Mouse (Mus musculus): ENCODE data around the gene Txnrd2. TPM values are rescaled to one million over a fixed set of nuclear protein-coding genes. Genes with fewer than 3 reads are reported as not detected.

The Txnrd2 gene
- total RNA-seq, 1 experiment, result 7.9 TPM

GRCm38 (mm10) chr16:18380495-18381063 is 45.6 kb upstream of the Txnrd2 start:
- Histone ChIP-seq H3K9me3 (ENCODE audit: control insufficient read depth, insufficient read depth, low read depth, low read length) (no peaks in the 10 kb centered on the region), H3K27ac (ENCODE audit: insufficient read depth, low read depth, low read length, poor library complexity, severe bottlenecking) (no peak overlapping the region), H3K4me1 (ENCODE audit: control insufficient read depth in 2 of 2, insufficient read depth in 2 of 2, low read length in 2 of 2, poor library complexity in 1 of 2) (peaks cover 12 to 33% of the 10 kb centered on the region in 2 experiments; a peak in 3 of 4 replicates), H3K9ac (ENCODE audit: insufficient read depth, low read depth, low read length, poor library complexity, severe bottlenecking) (no peak overlapping the region), H3K36me3 (ENCODE audit: control insufficient read depth, insufficient read depth, low read length, poor library complexity, severe bottlenecking) (no peaks in the 10 kb centered on the region), H3K4me3 (ENCODE audit: insufficient read depth in 1 of 2, low read depth in 1 of 2, low read length in 2 of 2, poor library complexity in 1 of 2, severe bottlenecking in 1 of 2) (no peak overlapping the region)
- DNase-seq (ENCODE audit: low read depth, low spot score), result no peak
- TF ChIP-seq ZNF384 (IDR thresholded peaks at IDR 0.05; ENCODE audit: low read depth, low read length), result no peak
- no peak for TF ChIP-seq ZC3H11A (IDR thresholded peaks at IDR 0.05; ENCODE audit: borderline replicate concordance, low read depth, low read length)
- TF ChIP-seq CHD2 (IDR thresholded peaks at IDR 0.05; ENCODE audit: low read depth, low read length), result no peak
- TF ChIP-seq HCFC1 (IDR thresholded peaks at IDR 0.05; ENCODE audit: borderline replicate concordance, insufficient read depth, low read length), result no peak
- TF ChIP-seq MAFK (IDR thresholded peaks at IDR 0.05; ENCODE audit: insufficient read depth, low read depth, low read length), result no peak
- in situ Hi-C loops (cut with MboI; ENCODE audit: low sequenced_read_pairs in 2 of 2, unreplicated experiment in 2 of 2), result no loop called here

- Histone ChIP-seq H3K9me3 (ENCODE audit: control insufficient read depth, insufficient read depth, low read depth, low read length) (no peaks in the 10 kb centered on the region), H3K4me3 (ENCODE audit: insufficient read depth in 1 of 2, low read depth in 1 of 2, low read length in 2 of 2, poor library complexity in 1 of 2, severe bottlenecking in 1 of 2) (no peak overlapping the region), H3K4me1 (ENCODE audit: control insufficient read depth in 2 of 2, insufficient read depth in 2 of 2, low read length in 2 of 2, poor library complexity in 1 of 2) (peaks cover 13 to 35% of the 10 kb centered on the region in 2 experiments; a peak in 3 of 4 replicates), H3K27ac (ENCODE audit: insufficient read depth, low read depth, low read length, poor library complexity, severe bottlenecking) (no peak overlapping the region), H3K36me3 (ENCODE audit: control insufficient read depth, insufficient read depth, low read length, poor library complexity, severe bottlenecking) (no peaks in the 10 kb centered on the region), H3K9ac (ENCODE audit: insufficient read depth, low read depth, low read length, poor library complexity, severe bottlenecking) (no peak overlapping the region)
- no peak for TF ChIP-seq CHD2 (IDR thresholded peaks at IDR 0.05; ENCODE audit: low read depth, low read length)
- no peak for DNase-seq (ENCODE audit: low read depth, low spot score)
- in situ Hi-C loops (cut with MboI; ENCODE audit: low sequenced_read_pairs in 2 of 2, unreplicated experiment in 2 of 2), result no loop called here
These were observed 44.4 kb upstream of the Txnrd2 start for GRCm38 (mm10) chr16:18381621-18382258.

GRCm38 (mm10) chr16:18383045-18383726 is 43.0 kb upstream of the Txnrd2 start:
- Histone ChIP-seq H3K4me3 (ENCODE audit: insufficient read depth in 1 of 2, low read depth in 1 of 2, low read length in 2 of 2, poor library complexity in 1 of 2, severe bottlenecking in 1 of 2) (no peak overlapping the region), H3K4me1 (ENCODE audit: control insufficient read depth in 2 of 2, insufficient read depth in 2 of 2, low read length in 2 of 2, poor library complexity in 1 of 2) (peaks cover 12 to 39% of the 10 kb centered on the region in 2 experiments; a peak in 3 of 4 replicates), H3K9me3 (ENCODE audit: control insufficient read depth, insufficient read depth, low read depth, low read length) (no peaks in the 10 kb centered on the region), H3K36me3 (ENCODE audit: control insufficient read depth, insufficient read depth, low read length, poor library complexity, severe bottlenecking) (no peaks in the 10 kb centered on the region), H3K9ac (ENCODE audit: insufficient read depth, low read depth, low read length, poor library complexity, severe bottlenecking) (no peak overlapping the region), H3K27ac (ENCODE audit: insufficient read depth, low read depth, low read length, poor library complexity, severe bottlenecking) (peak overlapping the region; percentile 22; the same call in 1 of the 2 replicates)
- in situ Hi-C loops (cut with MboI; ENCODE audit: low sequenced_read_pairs in 2 of 2, unreplicated experiment in 2 of 2), result no loop called here
- DNase-seq (ENCODE audit: low read depth, low spot score), result no peak
- no peak for TF ChIP-seq MAFK (IDR thresholded peaks at IDR 0.05; ENCODE audit: insufficient read depth, low read depth, low read length)
- TF ChIP-seq HCFC1 (IDR thresholded peaks at IDR 0.05; ENCODE audit: borderline replicate concordance, insufficient read depth, low read length), result no peak
- TF ChIP-seq ZC3H11A (IDR thresholded peaks at IDR 0.05; ENCODE audit: borderline replicate concordance, low read depth, low read length), result no peak
- TF ChIP-seq ZNF384 (IDR thresholded peaks at IDR 0.05; ENCODE audit: low read depth, low read length), result no peak
- no peak for TF ChIP-seq CHD2 (IDR thresholded peaks at IDR 0.05; ENCODE audit: low read depth, low read length)

GRCm38 (mm10) chr16:18383756-18384155 is 42.4 kb upstream of the Txnrd2 start:
- peaks cover 14 to 39% of the 10 kb centered on the region in 2 experiments; a peak in 3 of 4 replicates for H3K4me1 ChIP-seq (ENCODE audit: control insufficient read depth in 2 of 2, insufficient read depth in 2 of 2, low read length in 2 of 2, poor library complexity in 1 of 2)
- in situ Hi-C loops (cut with MboI; ENCODE audit: low sequenced_read_pairs in 2 of 2, unreplicated experiment in 2 of 2), result no loop called here

More at GRCm38 (mm10) chr16:18383756-18384155, 42.4 kb upstream of the Txnrd2 start:
- Histone ChIP-seq H3K9ac (ENCODE audit: insufficient read depth, low read depth, low read length, poor library complexity, severe bottlenecking) (no peak overlapping the region; the same call in 1 of the 2 replicates), H3K4me3 (ENCODE audit: insufficient read depth in 1 of 2, low read depth in 1 of 2, low read length in 2 of 2, poor library complexity in 1 of 2, severe bottlenecking in 1 of 2) (no peak overlapping the region), H3K9me3 (ENCODE audit: control insufficient read depth, insufficient read depth, low read depth, low read length) (no peaks in the 10 kb centered on the region), H3K27ac (ENCODE audit: insufficient read depth, low read depth, low read length, poor library complexity, severe bottlenecking) (peak overlapping the region; percentile 22; the same call in 1 of the 2 replicates), H3K36me3 (ENCODE audit: control insufficient read depth, insufficient read depth, low read length, poor library complexity, severe bottlenecking) (no peaks in the 10 kb centered on the region)
- TF ChIP-seq CHD2 (IDR thresholded peaks at IDR 0.05; ENCODE audit: low read depth, low read length) (no peak), MAFK (IDR thresholded peaks at IDR 0.05; ENCODE audit: insufficient read depth, low read depth, low read length) (no peak), ZNF384 (IDR thresholded peaks at IDR 0.05; ENCODE audit: low read depth, low read length) (no peak), ZC3H11A (IDR thresholded peaks at IDR 0.05; ENCODE audit: borderline replicate concordance, low read depth, low read length) (no peak), HCFC1 (IDR thresholded peaks at IDR 0.05; ENCODE audit: borderline replicate concordance, insufficient read depth, low read length) (no peak)
- DNase-seq (ENCODE audit: low read depth, low spot score), result no peak

Measured in ES-E14 (cell line).